Mouse (Mus musculus): Measurements from ENCODE around the gene Spsb4. TPM values are rescaled to one million over a fixed set of nuclear protein-coding genes. Genes with fewer than 3 reads are reported as not detected.

Gene Spsb4
- polyA plus RNA-seq, 1 experiment from 2014 or later = 23.5 TPM

DNA sequence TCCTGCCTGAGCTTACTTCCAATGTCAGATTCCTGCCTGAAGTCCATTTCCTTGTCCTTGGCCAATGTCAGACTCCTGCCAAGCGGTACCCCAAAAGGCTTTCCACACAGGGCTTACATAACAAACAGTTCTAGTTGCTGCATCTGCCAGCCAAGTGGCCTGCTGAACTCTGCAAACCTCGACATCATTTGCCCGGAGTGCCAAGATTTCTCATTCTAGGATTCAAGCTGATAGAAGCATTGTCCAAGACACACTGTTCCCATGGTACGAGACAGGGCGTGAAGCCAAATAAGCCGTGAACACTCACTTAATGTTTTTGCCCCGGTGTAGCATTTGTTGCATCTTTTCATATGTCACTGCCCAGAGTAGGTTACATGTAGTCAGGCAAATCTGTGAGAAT is 18.0 kb upstream of the Spsb4 start:
- 70% methylated on average over 7 of the region's 7 CpGs for WGBS
- H3K4me3 ChIP-seq = no peak overlapping the region
- no peak overlapping the region for H3K27ac ChIP-seq
- no peaks in the 10 kb centered on the region for H3K36me3 ChIP-seq
- H3K27me3 ChIP-seq = no peaks in the 10 kb centered on the region
- no peak overlapping the region for H3K9ac ChIP-seq
- no peak for ATAC-seq (ENCODE audit: insufficient number of reproducible peaks, low FRiP score, low TSS enrichment, low read depth)
- no peaks in the 10 kb centered on the region for H3K9me3 ChIP-seq
- peaks cover 8% of the 10 kb centered on the region; the same call in 1 of the 2 replicates for H3K4me1 ChIP-seq
- no peak overlapping the region for H3K4me2 ChIP-seq

DNA sequence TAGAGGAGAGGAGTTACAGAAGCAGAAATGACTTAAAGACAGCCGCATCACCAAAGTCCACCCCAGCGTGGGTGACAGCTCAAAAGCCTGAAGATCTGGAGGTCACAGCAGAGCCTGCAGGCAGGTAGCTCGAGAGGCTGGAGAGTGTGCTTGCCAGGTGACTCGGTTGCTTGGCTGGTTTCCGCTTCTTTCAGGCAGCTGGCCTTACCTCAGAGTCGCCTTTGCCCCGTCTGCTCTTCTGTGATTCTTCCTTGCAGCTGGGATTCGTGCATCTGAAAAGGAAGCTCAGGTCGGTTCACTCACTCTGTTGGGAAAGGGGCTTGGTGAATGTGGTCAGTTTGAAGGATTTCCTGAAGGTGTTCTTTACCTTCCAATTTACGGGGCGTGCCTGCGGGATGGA is 8.7 kb upstream of the Spsb4 start:
- Histone ChIP-seq H3K4me3 (no peak overlapping the region), H3K36me3 (no peaks in the 10 kb centered on the region), H3K4me2 (no peak overlapping the region), H3K27ac (no peak overlapping the region), H3K9ac (no peak overlapping the region), H3K4me1 (no peaks in the 10 kb centered on the region), H3K27me3 (no peaks in the 10 kb centered on the region), H3K9me3 (no peaks in the 10 kb centered on the region)
- ATAC-seq (ENCODE audit: insufficient number of reproducible peaks, low FRiP score, low TSS enrichment, low read depth) = no peak
- WGBS = 71% methylated on average over 12 of the region's 12 CpGs

DNA sequence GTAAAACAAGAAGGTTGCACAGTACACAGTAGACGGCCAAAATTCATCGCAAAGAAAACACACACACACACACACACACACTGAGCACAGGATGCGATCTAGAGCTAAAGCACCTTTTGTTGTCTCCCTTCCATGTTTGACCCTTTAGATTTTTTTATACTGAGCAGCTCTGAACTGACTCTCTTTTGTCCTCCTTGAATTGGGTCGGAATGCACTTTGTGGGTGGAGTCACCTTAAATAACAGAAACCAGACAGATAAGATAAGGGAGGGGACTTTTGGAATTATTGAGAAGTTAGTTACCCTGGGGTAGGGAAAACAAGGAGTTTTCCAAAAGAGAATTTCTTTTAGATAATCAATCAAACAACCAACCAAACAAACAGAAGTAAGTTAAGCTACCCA is 7.4 kb upstream of the Spsb4 start:
- ATAC-seq (ENCODE audit: insufficient number of reproducible peaks, low FRiP score, low TSS enrichment, low read depth) = no peak
- Histone ChIP-seq H3K4me3 (no peak overlapping the region), H3K27ac (no peak overlapping the region), H3K27me3 (no peaks in the 10 kb centered on the region), H3K4me2 (no peak overlapping the region), H3K36me3 (no peaks in the 10 kb centered on the region), H3K9me3 (no peaks in the 10 kb centered on the region), H3K4me1 (0 out of 2 replicates have a peak, but pooled peaks cover under 1% of the 10 kb centered on the region), H3K9ac (no peak overlapping the region)
- WGBS = 88% methylated on average over 4 of the region's 4 CpGs

DNA sequence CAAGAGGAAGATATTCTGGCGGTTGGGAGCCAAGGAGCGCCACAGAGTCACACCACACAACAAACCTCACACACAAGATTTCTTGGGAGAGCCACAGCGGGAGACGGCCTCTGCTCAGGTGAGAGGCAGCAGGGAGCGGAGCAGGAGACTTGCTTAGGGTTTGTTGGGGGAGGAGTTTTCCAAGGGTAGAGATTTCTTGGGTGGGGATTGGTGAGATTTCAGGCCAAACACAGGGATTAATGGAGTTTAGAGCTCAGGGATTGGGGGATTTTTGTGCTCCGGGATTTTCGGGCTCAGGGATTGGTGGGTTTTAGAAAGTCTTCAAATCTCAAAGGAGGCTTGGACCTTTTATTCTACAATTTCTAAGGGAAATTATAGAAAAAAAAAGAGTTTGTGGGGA is 5.8 kb upstream of the Spsb4 start:
- H3K4me3 ChIP-seq = no peak overlapping the region
- H3K27me3 ChIP-seq = peaks cover 4% of the 10 kb centered on the region; the same call in 1 of the 2 replicates
- H3K9me3 ChIP-seq = no peaks in the 10 kb centered on the region
- H3K9ac ChIP-seq = no peak overlapping the region
- no peak for ATAC-seq (ENCODE audit: insufficient number of reproducible peaks, low FRiP score, low TSS enrichment, low read depth)
- peaks cover 6% of the 10 kb centered on the region for H3K4me1 ChIP-seq
- WGBS = 61% methylated on average over 7 of the region's 7 CpGs
- no peak overlapping the region for H3K27ac ChIP-seq
- H3K4me2 ChIP-seq = no peak overlapping the region
- H3K36me3 ChIP-seq = no peaks in the 10 kb centered on the region

DNA sequence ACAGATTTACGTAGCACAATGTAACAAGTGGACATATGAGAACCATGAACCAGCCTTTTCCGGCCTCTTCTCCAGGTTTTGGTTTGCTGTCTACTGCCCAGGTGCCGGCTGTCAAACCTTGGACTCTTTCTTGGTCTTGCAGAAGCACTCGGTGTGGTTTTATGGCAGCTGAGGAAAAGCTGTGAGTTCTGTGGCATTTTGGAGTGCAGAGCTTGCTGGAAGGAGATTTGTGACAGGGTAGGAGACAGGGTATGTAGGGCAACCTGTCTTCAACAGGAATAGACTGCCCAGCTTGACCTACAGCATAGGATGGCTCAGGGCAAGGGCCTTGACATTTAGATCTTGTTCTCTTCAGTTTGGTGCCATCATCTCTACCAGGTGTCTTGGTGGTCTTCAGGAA is 4.3 kb upstream of the Spsb4 start:
- Histone ChIP-seq H3K9ac (no peak overlapping the region), H3K27ac (no peak overlapping the region), H3K9me3 (no peaks in the 10 kb centered on the region), H3K4me2 (no peak overlapping the region), H3K4me3 (no peak overlapping the region), H3K36me3 (no peaks in the 10 kb centered on the region), H3K27me3 (peaks cover 12% of the 10 kb centered on the region; the same call in 1 of the 2 replicates), H3K4me1 (peaks cover 19% of the 10 kb centered on the region)
- no peak for ATAC-seq (ENCODE audit: insufficient number of reproducible peaks, low FRiP score, low TSS enrichment, low read depth)
- 86% methylated on average over 4 of the region's 4 CpGs for WGBS

DNA sequence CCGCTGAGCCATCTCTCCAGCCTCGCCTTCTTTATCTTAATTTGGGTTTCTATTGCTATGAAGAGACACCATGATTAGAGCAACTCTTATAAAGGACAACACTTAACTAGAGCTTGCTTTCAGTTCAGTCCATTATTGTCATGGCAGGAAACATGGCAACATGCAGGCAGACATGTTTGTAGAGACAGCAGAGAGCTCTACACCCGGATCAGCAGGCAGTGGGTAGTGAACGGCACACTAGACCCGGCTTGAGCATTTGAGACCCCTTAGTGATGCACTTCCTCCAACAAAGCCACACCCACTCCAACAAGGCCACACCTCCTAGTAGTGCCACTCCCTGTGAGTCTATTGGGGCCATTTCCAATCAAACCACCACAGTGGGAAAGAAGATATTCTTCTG is 3.7 kb upstream of the Spsb4 start:
- H3K9ac ChIP-seq = no peak overlapping the region
- 80% methylated on average over 5 of the region's 5 CpGs for WGBS

DNA sequence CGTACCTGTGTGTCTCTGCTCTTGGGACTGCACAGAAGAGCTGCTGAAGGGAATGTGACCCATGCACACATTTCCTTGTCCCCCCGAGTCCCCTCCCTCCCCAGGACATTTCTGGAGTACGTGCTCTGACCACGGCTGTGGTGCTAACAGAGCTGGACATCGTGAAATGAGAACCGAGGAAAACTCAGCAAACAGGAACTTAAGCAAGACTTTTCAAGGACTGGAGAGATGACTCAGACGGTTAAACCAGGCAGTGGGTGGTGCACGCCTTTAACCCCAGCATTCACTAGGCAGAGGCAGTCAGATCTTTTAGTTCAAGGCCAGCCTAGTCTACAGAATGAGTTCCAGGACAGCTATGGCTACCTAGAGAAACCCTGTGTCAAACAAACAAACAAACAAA is 1.5 kb upstream of the Spsb4 start:
- WGBS = 74% methylated on average over 8 of the region's 8 CpGs
- peaks cover 41% of the 10 kb centered on the region for H3K4me1 ChIP-seq
- no peak overlapping the region for H3K9ac ChIP-seq
- no peak for ATAC-seq (ENCODE audit: insufficient number of reproducible peaks, low FRiP score, low TSS enrichment, low read depth)
- H3K4me2 ChIP-seq = no peak overlapping the region
- H3K9me3 ChIP-seq = no peaks in the 10 kb centered on the region
- H3K27me3 ChIP-seq = peaks cover 23% of the 10 kb centered on the region; the same call in 1 of the 2 replicates
- no peaks in the 10 kb centered on the region for H3K36me3 ChIP-seq
- no peak overlapping the region for H3K4me3 ChIP-seq
- no peak overlapping the region for H3K27ac ChIP-seq

More for the DNA sequence above, 3.7 kb upstream of the Spsb4 start:
- Histone ChIP-seq H3K4me1 (peaks cover 25% of the 10 kb centered on the region), H3K27me3 (peaks cover 15% of the 10 kb centered on the region; the same call in 1 of the 2 replicates), H3K36me3 (no peaks in the 10 kb centered on the region), H3K27ac (no peak overlapping the region), H3K9me3 (no peaks in the 10 kb centered on the region), H3K4me3 (no peak overlapping the region), H3K4me2 (no peak overlapping the region)
- ATAC-seq (ENCODE audit: insufficient number of reproducible peaks, low FRiP score, low TSS enrichment, low read depth) = no peak

DNA sequence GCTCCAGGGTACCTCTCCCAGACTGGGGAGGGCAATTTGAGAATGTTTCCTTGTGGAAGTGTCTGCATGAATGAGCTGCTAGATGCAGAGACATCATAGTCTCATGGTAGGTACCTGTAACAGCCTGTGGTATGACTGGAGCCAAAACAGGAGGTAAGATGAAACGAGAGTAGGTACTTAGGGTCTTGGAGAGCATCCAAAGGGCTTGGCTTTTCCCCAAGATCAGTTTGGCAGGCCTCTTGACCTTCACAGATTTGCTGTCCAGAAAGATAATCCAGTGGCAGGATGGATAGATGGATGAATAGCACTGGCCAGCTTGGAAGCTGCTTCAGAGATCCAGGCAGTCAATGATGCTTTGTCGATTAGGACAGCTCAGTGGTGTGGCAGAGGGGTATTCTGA is 1.0 kb upstream of the Spsb4 start:
- no peak for ATAC-seq (ENCODE audit: insufficient number of reproducible peaks, low FRiP score, low TSS enrichment, low read depth)
- H3K4me1 ChIP-seq = peaks cover 41% of the 10 kb centered on the region
- H3K4me2 ChIP-seq = no peak overlapping the region
- no peak overlapping the region for H3K27ac ChIP-seq
- H3K36me3 ChIP-seq = no peaks in the 10 kb centered on the region
- H3K9me3 ChIP-seq = no peaks in the 10 kb centered on the region
- 62% methylated on average over 2 of the region's 2 CpGs for WGBS
- peaks cover 23% of the 10 kb centered on the region; the same call in 1 of the 2 replicates for H3K27me3 ChIP-seq
- H3K4me3 ChIP-seq = no peak overlapping the region
- no peak overlapping the region for H3K9ac ChIP-seq

DNA sequence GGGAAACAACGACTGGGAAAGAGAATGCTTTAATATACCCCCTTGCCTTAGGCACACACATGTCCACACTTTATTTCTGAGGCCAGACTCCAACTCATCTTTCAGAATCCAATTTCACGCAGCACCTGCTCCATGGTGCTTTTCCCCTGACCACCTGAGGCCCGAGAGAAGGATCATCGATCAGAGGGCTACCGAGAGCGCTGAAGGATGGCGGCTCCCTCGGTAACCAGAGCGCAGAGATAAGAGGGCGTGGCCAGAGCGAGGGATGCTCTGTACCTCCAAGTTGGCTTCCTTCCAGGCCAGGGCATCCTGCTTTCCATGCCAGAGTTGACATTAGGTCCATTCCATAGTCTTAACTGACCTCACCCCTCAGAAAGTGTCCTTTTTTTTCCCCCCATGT is 588 bp upstream of the Spsb4 start:
- Histone ChIP-seq H3K9ac (no peak overlapping the region), H3K4me2 (peak overlapping the region; percentile 97), H3K36me3 (no peaks in the 10 kb centered on the region), H3K9me3 (no peaks in the 10 kb centered on the region), H3K27ac (no peak overlapping the region), H3K27me3 (peaks cover 23% of the 10 kb centered on the region; the same call in 1 of the 2 replicates), H3K4me1 (peaks cover 41% of the 10 kb centered on the region), H3K4me3 (peak overlapping the region; percentile 70)
- WGBS = 4% methylated on average over 11 of the region's 11 CpGs
- ATAC-seq (ENCODE audit: insufficient number of reproducible peaks, low FRiP score, low TSS enrichment, low read depth) = no peak

DNA sequence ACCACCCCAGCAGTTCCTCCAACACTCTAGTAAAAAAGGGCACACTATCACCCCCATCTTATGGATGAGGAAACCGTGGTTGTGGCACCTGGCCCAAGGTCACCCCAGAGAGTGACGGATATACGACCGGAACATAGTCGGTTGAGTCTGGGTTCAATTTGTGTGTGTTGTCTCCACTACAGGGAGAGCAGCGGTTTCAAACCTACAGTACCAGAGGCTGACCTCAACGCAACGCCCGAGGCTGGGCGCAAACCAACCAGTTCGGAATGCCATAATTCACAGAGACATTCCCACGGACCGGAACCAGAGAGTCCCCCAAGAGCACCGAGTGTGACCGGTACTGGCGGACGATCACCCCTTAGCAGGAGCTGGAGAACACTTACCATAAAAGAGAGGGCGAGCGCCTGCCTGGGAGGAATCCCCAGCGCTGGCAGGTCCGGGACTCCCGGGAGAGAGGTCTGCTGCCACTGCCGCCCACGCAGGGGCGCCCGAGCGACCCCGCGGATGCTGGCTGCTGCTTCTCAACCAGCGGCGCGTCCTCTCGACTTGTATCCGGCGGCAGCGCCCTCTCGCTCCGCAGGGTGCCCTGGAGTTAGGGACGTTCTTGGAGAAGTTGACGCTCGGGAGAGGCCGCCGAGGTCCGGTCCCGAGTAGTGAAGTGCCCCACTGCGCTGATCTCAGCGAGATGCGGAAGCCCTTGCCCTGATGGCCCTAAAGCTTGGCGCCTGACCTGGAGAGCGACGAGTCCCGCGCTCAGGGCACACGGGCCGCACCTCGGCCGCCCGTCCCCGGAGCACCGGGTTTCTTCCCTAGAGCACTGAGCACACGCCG is 617 bp downstream of the Spsb4 start:
- WGBS = under 1% methylated on average over 62 of the region's 62 CpGs
- Histone ChIP-seq H3K27ac (peak overlapping the region; percentile 85), H3K4me1 (peaks cover 46% of the 10 kb centered on the region), H3K9ac (peak overlapping the region; percentile 58), H3K36me3 (no peaks in the 10 kb centered on the region), H3K9me3 (no peaks in the 10 kb centered on the region), H3K4me2 (peak overlapping the region; percentile 97), H3K27me3 (peaks cover 23% of the 10 kb centered on the region; the same call in 1 of the 2 replicates), H3K4me3 (peak overlapping the region; percentile 70)
- ATAC-seq (ENCODE audit: insufficient number of reproducible peaks, low FRiP score, low TSS enrichment, low read depth) = peak; percentile 15

DNA sequence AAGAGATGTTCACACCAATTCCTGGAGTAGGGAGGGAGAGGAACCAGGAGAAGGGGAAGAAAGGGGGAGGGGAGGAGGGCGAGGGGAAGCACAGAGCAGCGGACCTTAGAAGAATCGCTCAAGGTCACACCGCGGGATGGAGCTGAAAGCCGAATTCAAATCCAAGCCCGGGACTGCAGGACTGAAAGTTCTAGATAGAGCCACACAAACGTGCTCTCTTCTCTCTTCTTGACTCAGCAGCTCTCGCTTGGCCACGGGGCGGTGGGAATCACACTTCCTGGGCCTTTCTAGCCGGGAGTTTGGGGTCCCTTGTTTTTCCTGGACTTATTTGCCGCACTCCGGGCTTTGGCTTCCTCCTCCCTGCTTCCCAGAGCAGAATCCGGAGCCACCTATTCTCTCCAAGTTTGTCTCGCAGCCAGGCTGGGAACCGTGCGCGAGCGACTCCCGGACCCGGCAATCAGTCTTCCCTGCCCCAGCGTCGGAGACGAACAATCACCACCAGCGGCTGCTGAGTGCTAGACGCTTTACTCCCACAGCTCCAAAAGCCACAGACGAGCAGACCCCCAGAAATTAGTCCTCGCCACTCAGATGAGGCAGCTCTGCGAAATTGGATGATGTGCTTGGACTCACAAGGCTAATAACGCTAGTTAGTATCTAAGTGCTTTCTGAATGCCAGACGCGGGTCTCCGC is 1.4 kb downstream of the Spsb4 start:
- WGBS = under 1% methylated on average over 33 of the region's 34 CpGs
- no peak for ATAC-seq (ENCODE audit: insufficient number of reproducible peaks, low FRiP score, low TSS enrichment, low read depth)
- Histone ChIP-seq H3K27me3 (peaks cover 23% of the 10 kb centered on the region; the same call in 1 of the 2 replicates), H3K4me2 (peak overlapping the region; percentile 97), H3K4me3 (peak overlapping the region; percentile 70), H3K9ac (peak overlapping the region; percentile 58), H3K9me3 (no peaks in the 10 kb centered on the region), H3K27ac (peak overlapping the region; percentile 85), H3K36me3 (no peaks in the 10 kb centered on the region), H3K4me1 (peaks cover 53% of the 10 kb centered on the region)

DNA sequence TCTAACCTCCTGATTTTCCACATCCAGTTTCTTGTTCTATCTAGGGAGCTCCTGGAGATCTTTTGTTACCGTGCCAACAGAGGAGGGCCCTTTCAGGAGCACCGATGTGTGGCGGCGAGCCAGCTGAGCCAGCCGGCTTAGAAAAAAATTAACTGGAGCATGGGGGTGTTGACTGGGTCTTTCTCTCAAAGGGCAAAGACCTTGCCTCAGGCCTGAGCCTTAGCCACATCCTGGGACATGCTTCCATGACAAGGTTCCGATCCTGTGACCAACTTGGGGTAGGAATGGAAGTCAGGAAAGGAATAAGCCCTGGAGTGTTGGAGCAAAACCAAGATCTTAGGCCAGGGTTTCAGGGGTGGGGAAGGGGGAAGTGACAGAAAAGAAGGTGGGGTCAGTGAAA is 2.9 kb downstream of the Spsb4 start:
- ATAC-seq (ENCODE audit: insufficient number of reproducible peaks, low FRiP score, low TSS enrichment, low read depth) = no peak
- Histone ChIP-seq H3K9ac (no peak overlapping the region), H3K9me3 (no peaks in the 10 kb centered on the region), H3K27ac (no peak overlapping the region), H3K27me3 (peaks cover 23% of the 10 kb centered on the region; the same call in 1 of the 2 replicates), H3K4me1 (peaks cover 60% of the 10 kb centered on the region), H3K36me3 (no peaks in the 10 kb centered on the region), H3K4me2 (no peak overlapping the region), H3K4me3 (no peak overlapping the region)
- 26% methylated on average over 6 of the region's 6 CpGs for WGBS

All from limb, embryonic 15.5 days (tissue).